Mouse (Mus musculus): ENCODE measurements around the gene Prss16.

The Prss16 gene

GRCm38 (mm10) chr13:22007872-22008271, 1.7 kb downstream of the Prss16 start:
- DNase-seq (ENCODE audit: low read depth, low spot score) = no peak

GRCm38 (mm10) chr13:22007121-22007510, 2.4 kb downstream of the Prss16 start:
- no peak for DNase-seq (ENCODE audit: low read depth, low spot score)

GRCm38 (mm10) chr13:22006334-22007120, 3.0 kb downstream of the Prss16 start:
- DNase-seq (ENCODE audit: low read depth, low spot score) = no peak

GRCm38 (mm10) chr13:22005605-22006333, 3.8 kb downstream of the Prss16 start:
- DNase-seq (ENCODE audit: low read depth, low spot score) = no peak

GRCm38 (mm10) chr13:22001823-22002222, 7.7 kb downstream of the Prss16 start:
- DNase-seq (ENCODE audit: low read depth, low spot score) = no peak

GRCm38 (mm10) chr13:22001346-22001745, 8.2 kb downstream of the Prss16 start:
- no peak for DNase-seq (ENCODE audit: low read depth, low spot score)

GRCm38 (mm10) chr13:21999147-21999546, 10.4 kb downstream of the Prss16 start:
- DNase-seq (ENCODE audit: low read depth, low spot score) = no peak

GRCm38 (mm10) chr13:21998412-21998811, 11.1 kb downstream of the Prss16 start:
- no peak for DNase-seq (ENCODE audit: low read depth, low spot score)

GRCm38 (mm10) chr13:21997821-21998220, 11.7 kb downstream of the Prss16 start:
- no peak for DNase-seq (ENCODE audit: low read depth, low spot score)

- no peak for DNase-seq (ENCODE audit: low read depth, low spot score)
Observed at GRCm38 (mm10) chr13:21997201-21997820, 12.2 kb downstream of the Prss16 start.

GRCm38 (mm10) chr13:21996840-21997185, 12.7 kb downstream of the Prss16 start:
- no peak for DNase-seq (ENCODE audit: low read depth, low spot score)

- no peak for DNase-seq (ENCODE audit: low read depth, low spot score)
Observed at GRCm38 (mm10) chr13:21996101-21996839, 13.3 kb downstream of the Prss16 start.

GRCm38 (mm10) chr13:21995331-21995914, 14.1 kb downstream of the Prss16 start:
- DNase-seq (ENCODE audit: low read depth, low spot score) = no peak

- DNase-seq (ENCODE audit: low read depth, low spot score) = no peak
Observed at GRCm38 (mm10) chr13:21994896-21995295, 14.6 kb downstream of the Prss16 start.

GRCm38 (mm10) chr13:21993957-21994738, 15.4 kb downstream of the Prss16 start:
- peak; percentile 80 for DNase-seq (ENCODE audit: low read depth, low spot score)

- DNase-seq (ENCODE audit: low read depth, low spot score) = no peak
Observed at GRCm38 (mm10) chr13:21992550-21992949, 17.0 kb downstream of the Prss16 start.

- no peak for DNase-seq (ENCODE audit: low read depth, low spot score)
Observed at GRCm38 (mm10) chr13:21984486-21984885, 25.1 kb downstream of the Prss16 start.

GRCm38 (mm10) chr13:21981803-21982193, 27.7 kb downstream of the Prss16 start:
- no peak for DNase-seq (ENCODE audit: low read depth, low spot score)

- peak; percentile 30 for DNase-seq (ENCODE audit: low read depth, low spot score)
Observed at GRCm38 (mm10) chr13:21980981-21981802, 28.4 kb downstream of the Prss16 start, which contains the start of gene Pom121l2. Pom121l2 (plus strand) TSS chr13:21981194.
